7 mouse cellular contexts compared by ENCODE assay signal in the genomic region with DNA sequence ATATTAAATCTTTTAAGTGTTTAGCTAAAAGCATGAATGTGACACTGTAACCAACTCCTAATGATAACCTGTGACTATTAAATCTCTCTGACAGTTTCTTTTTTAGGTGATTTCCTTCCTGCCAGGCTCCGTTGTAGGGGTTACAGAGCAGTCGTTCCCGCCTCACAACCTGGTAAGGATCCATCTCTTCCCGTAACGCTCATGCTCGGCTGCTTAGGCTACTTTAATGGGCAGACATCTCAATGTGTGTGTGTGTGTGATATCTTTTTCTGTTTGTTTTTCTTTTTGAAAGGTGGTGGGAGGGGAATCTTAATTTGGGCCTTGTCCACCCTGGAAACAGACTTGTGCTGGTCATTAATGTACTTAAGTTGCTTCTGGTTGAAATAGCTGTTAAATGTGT. TPM values are rescaled to one million over a fixed set of nuclear protein-coding genes. Genes with fewer than 3 reads are reported as not detected.
DNase-seq lines count a peak whose midpoint lies in the region; ATAC-seq and TF ChIP-seq lines count a peak whose summit lies in the region.

No protein-coding gene starts in this region.

- ATAC-seq in hindbrain, embryonic 16.5 days, result no peak
- ATAC-seq in midbrain, embryonic 14.5 days (ENCODE audit: low FRiP score, low TSS enrichment), result no peak

- no peak overlapping the region for H3K27ac ChIP-seq in thymus, adult 2 months (ENCODE audit: control insufficient read depth, insufficient read depth, low read length)
- peak overlapping the region; percentile 100 for H3K27ac ChIP-seq in embryonic facial prominence, embryonic 10.5 days (replicated peaks)
- H3K27ac ChIP-seq in hindbrain, embryonic 16.5 days (ENCODE audit: low read depth, low read length), result no peak overlapping the region
- H3K27ac ChIP-seq in midbrain, embryonic 14.5 days (replicated peaks; ENCODE audit: low read depth, low read length), result no peak overlapping the region

- H3K9me3 ChIP-seq in embryonic facial prominence, embryonic 10.5 days, result no peaks in the 10 kb centered on the region
- no peaks in the 10 kb centered on the region for H3K9me3 ChIP-seq in hindbrain, embryonic 16.5 days (ENCODE audit: control insufficient read depth, low read length)
- H3K9me3 ChIP-seq in midbrain, embryonic 14.5 days (ENCODE audit: control insufficient read depth, low read length), result no peaks in the 10 kb centered on the region

- no peaks in the 10 kb centered on the region for H3K27me3 ChIP-seq in thymus, adult 2 months (ENCODE audit: control insufficient read depth, insufficient read depth, low read length)
- H3K27me3 ChIP-seq in embryonic facial prominence, embryonic 10.5 days (replicated peaks; ENCODE audit: low read depth, poor library complexity, severe bottlenecking), result no peaks in the 10 kb centered on the region
- H3K27me3 ChIP-seq in hindbrain, embryonic 16.5 days (replicated peaks; ENCODE audit: control insufficient read depth, insufficient read depth, low read length), result no peaks in the 10 kb centered on the region
- no peaks in the 10 kb centered on the region for H3K27me3 ChIP-seq in midbrain, embryonic 14.5 days (ENCODE audit: control insufficient read depth, insufficient read depth, low read length)

- TF ChIP-seq CTCF in thymus, adult 2 months (IDR thresholded peaks at IDR 0.05; ENCODE audit: borderline replicate concordance, control insufficient read depth, extremely low read depth, insufficient read depth, low read length, poor library complexity), result no peak

- 1% methylated on average over 6 of the region's 6 CpGs for WGBS in thymus, adult 2 months
- WGBS in embryonic facial prominence, embryonic 10.5 days, result under 1% methylated on average over 6 of the region's 6 CpGs
- 0% methylated on average over 6 of the region's 6 CpGs for WGBS in hindbrain, embryonic 16.5 days
- WGBS in midbrain, embryonic 14.5 days, result 1% methylated on average over 6 of the region's 6 CpGs

- peak overlapping the region; percentile 71 for H3K4me3 ChIP-seq in thymus, adult 2 months (ENCODE audit: control insufficient read depth, insufficient read depth, low read length)
- peak overlapping the region; percentile 97 for H3K4me3 ChIP-seq in embryonic facial prominence, embryonic 10.5 days
- peak overlapping the region; percentile 98 for H3K4me3 ChIP-seq in hindbrain, embryonic 16.5 days (ENCODE audit: low read length)
- peak overlapping the region; percentile 96 for H3K4me3 ChIP-seq in midbrain, embryonic 14.5 days (replicated peaks; ENCODE audit: low read depth, low read length)

- peaks cover 3% of the 10 kb centered on the region; the same call in 1 of the 2 replicates for H3K36me3 ChIP-seq in thymus, adult 2 months (ENCODE audit: control insufficient read depth, insufficient read depth, low read length)
- peaks cover 30% of the 10 kb centered on the region for H3K36me3 ChIP-seq in embryonic facial prominence, embryonic 10.5 days (replicated peaks)
- H3K36me3 ChIP-seq in hindbrain, embryonic 16.5 days (ENCODE audit: control insufficient read depth, insufficient read depth, low read length), result peaks cover 2% of the 10 kb centered on the region; the same call in 1 of the 2 replicates
- peaks cover 17% of the 10 kb centered on the region for H3K36me3 ChIP-seq in midbrain, embryonic 14.5 days (ENCODE audit: control insufficient read depth, insufficient read depth, low read length)

- no peak for TF ChIP-seq POLR2A in thymus, adult 2 months (IDR thresholded peaks at IDR 0.05; ENCODE audit: control insufficient read depth, extremely low read depth, insufficient read depth, low read length, poor library complexity)

- H3K4me2 ChIP-seq in hindbrain, embryonic 16.5 days (ENCODE audit: low read length), result peak overlapping the region; percentile 98
- H3K4me2 ChIP-seq in midbrain, embryonic 14.5 days (ENCODE audit: low read length), result peak overlapping the region; percentile 93

- no peak for DNase-seq in thymus, adult 2 months
- no peak for DNase-seq in thymus, adult 18-20 months
- DNase-seq in embryonic facial prominence, embryonic 10.5 days (ENCODE audit: low spot score), result peak; percentile 11
- peak; percentile 43 for DNase-seq in midbrain, embryonic 14.5 days
- no peak for DNase-seq in layer of hippocampus, postnatal 10 days (ENCODE audit: low spot score in 2 of 2)
- no peak for DNase-seq in right cerebral cortex, postnatal 14 days

- peak overlapping the region; percentile 99 for H3K9ac ChIP-seq in hindbrain, embryonic 16.5 days (ENCODE audit: low read depth, low read length)
- H3K9ac ChIP-seq in midbrain, embryonic 14.5 days (replicated peaks; ENCODE audit: low read length), result peak overlapping the region; percentile 98

- no peaks in the 10 kb centered on the region for H3K4me1 ChIP-seq in thymus, adult 2 months (replicated peaks; ENCODE audit: control insufficient read depth, insufficient read depth, low read length)
- peaks cover 5% of the 10 kb centered on the region for H3K4me1 ChIP-seq in embryonic facial prominence, embryonic 10.5 days
- peaks cover 5% of the 10 kb centered on the region for H3K4me1 ChIP-seq in hindbrain, embryonic 16.5 days (ENCODE audit: control insufficient read depth, insufficient read depth, low read depth, low read length)
- peaks cover 7% of the 10 kb centered on the region; the same call in 1 of the 2 replicates for H3K4me1 ChIP-seq in midbrain, embryonic 14.5 days (ENCODE audit: control insufficient read depth, insufficient read depth, low read length)

RNA-seq across cellular contexts. Expression of gene Crebzf, which starts 1.7 kb away (rescaled TPM):
- polyA plus RNA-seq in thymus, adult 2 months (2012; rRNA removed), result 91.7 and 104 TPM in 2 replicates
- polyA plus RNA-seq in embryonic facial prominence, embryonic 10.5 days (2016; fragmentation: Nextera tagmentation; extraction: Ambion mirVana), result 26.2 and 27.1 TPM in 2 replicates
- polyA plus RNA-seq in hindbrain, embryonic 16.5 days (2015; fragmentation: Nextera tagmentation; extraction: Ambion mirVana), result 17.0 and 23.2 TPM in 2 replicates
- polyA plus RNA-seq in midbrain, embryonic 14.5 days (2014; fragmentation: Nextera tagmentation; extraction: Ambion mirVana), result 54.8 and 57.3 TPM in 2 replicates
- 10 to 100 TPM; 75.2 to 88.0 TPM for total RNA-seq in layer of hippocampus, postnatal 10 days (2021)

RNA-seq across cellular contexts. Expression of gene Tmem126a, which starts 12.8 kb away (rescaled TPM):
- 6.9 and 12.8 TPM in 2 replicates for polyA plus RNA-seq in thymus, adult 2 months (2012; rRNA removed)
- 119 and 120 TPM in 2 replicates for polyA plus RNA-seq in embryonic facial prominence, embryonic 10.5 days (2016; fragmentation: Nextera tagmentation; extraction: Ambion mirVana)
- 123 and 136 TPM in 2 replicates for polyA plus RNA-seq in hindbrain, embryonic 16.5 days (2015; fragmentation: Nextera tagmentation; extraction: Ambion mirVana)
- 125 and 132 TPM in 2 replicates for polyA plus RNA-seq in midbrain, embryonic 14.5 days (2014; fragmentation: Nextera tagmentation; extraction: Ambion mirVana)
- total RNA-seq in layer of hippocampus, postnatal 10 days (2021), result 10 to 100 TPM; 43.0 to 47.0 TPM

RNA-seq across cellular contexts. Expression of gene Ccdc89, which starts 17.8 kb away (rescaled TPM):
- 0.18 TPM in 1 of 2 replicates, not detected in the other for polyA plus RNA-seq in thymus, adult 2 months (2012; rRNA removed)
- polyA plus RNA-seq in embryonic facial prominence, embryonic 10.5 days (2016; fragmentation: Nextera tagmentation; extraction: Ambion mirVana), result 1.9 and 3.0 TPM in 2 replicates
- polyA plus RNA-seq in hindbrain, embryonic 16.5 days (2015; fragmentation: Nextera tagmentation; extraction: Ambion mirVana), result 1.5 and 2.1 TPM in 2 replicates
- 2.7 TPM in 2 replicates for polyA plus RNA-seq in midbrain, embryonic 14.5 days (2014; fragmentation: Nextera tagmentation; extraction: Ambion mirVana)
- under 1 TPM; 0.56 to 0.78 TPM for total RNA-seq in layer of hippocampus, postnatal 10 days (2021)

RNA-seq across cellular contexts. Expression of gene Tmem126b, which starts 31.6 kb away (rescaled TPM):
- 5.4 and 6.3 TPM in 2 replicates for polyA plus RNA-seq in thymus, adult 2 months (2012; rRNA removed)
- polyA plus RNA-seq in embryonic facial prominence, embryonic 10.5 days (2016; fragmentation: Nextera tagmentation; extraction: Ambion mirVana), result 35.2 and 36.2 TPM in 2 replicates
- 48.0 and 48.1 TPM in 2 replicates for polyA plus RNA-seq in hindbrain, embryonic 16.5 days (2015; fragmentation: Nextera tagmentation; extraction: Ambion mirVana)
- 34.7 and 45.0 TPM in 2 replicates for polyA plus RNA-seq in midbrain, embryonic 14.5 days (2014; fragmentation: Nextera tagmentation; extraction: Ambion mirVana)
- 10 to 100 TPM; 19.4 TPM for total RNA-seq in layer of hippocampus, postnatal 10 days (2021)

RNA-seq across cellular contexts. Expression of gene Dlg2, which starts 32.3 kb away (rescaled TPM):
- 5.0 and 6.0 TPM in 2 replicates for polyA plus RNA-seq in thymus, adult 2 months (2012; rRNA removed)
- polyA plus RNA-seq in embryonic facial prominence, embryonic 10.5 days (2016; fragmentation: Nextera tagmentation; extraction: Ambion mirVana), result 1.3 and 1.7 TPM in 2 replicates
- polyA plus RNA-seq in hindbrain, embryonic 16.5 days (2015; fragmentation: Nextera tagmentation; extraction: Ambion mirVana), result 25.5 and 28.3 TPM in 2 replicates
- polyA plus RNA-seq in midbrain, embryonic 14.5 days (2014; fragmentation: Nextera tagmentation; extraction: Ambion mirVana), result 19.3 and 32.7 TPM in 2 replicates
- total RNA-seq in layer of hippocampus, postnatal 10 days (2021), result 100 to 1,000 TPM; 264 to 268 TPM

Comparison
In these comparisons a context has a peak if more than half of its experiments do, and no peak if none do; other contexts are left out.
1. DNase-seq: peak in embryonic facial prominence, embryonic 10.5 days (single experiment) and midbrain, embryonic 14.5 days (single experiment); none in thymus, adult 2 months (single experiment), thymus, adult 18-20 months (0 of 2), layer of hippocampus, postnatal 10 days (0 of 2) and right cerebral cortex, postnatal 14 days (single experiment).
2. Peak in every context shown above with its lines, with median percentiles within 50 percentile points of each other: H3K4me3 ChIP-seq.